Mouse (Mus musculus) heart, postnatal 4 days (tissue): Measurements from ENCODE around the gene Hsd17b3. TPM values are rescaled to one million over a fixed set of nuclear protein-coding genes. Genes with fewer than 3 reads are reported as not detected.
"Not testable (repeated sequence)": the region's sequence is repeated elsewhere in the genome, so short reads cannot be mapped to it uniquely, and the experiment has no call there.

Experiments used
- DNase-seq: peaks from one replicate; pipeline ENCODE4 v3.0.0; 2021
- total RNA-seq, 2 experiments: library from RNA; stranded (reverse); gene quantifications; 2 replicates each; pipeline ENCODE4 v1.2.3; 2021

The Hsd17b3 gene
- total RNA-seq, 2 experiments from 2014 or later: not detected

DNA sequence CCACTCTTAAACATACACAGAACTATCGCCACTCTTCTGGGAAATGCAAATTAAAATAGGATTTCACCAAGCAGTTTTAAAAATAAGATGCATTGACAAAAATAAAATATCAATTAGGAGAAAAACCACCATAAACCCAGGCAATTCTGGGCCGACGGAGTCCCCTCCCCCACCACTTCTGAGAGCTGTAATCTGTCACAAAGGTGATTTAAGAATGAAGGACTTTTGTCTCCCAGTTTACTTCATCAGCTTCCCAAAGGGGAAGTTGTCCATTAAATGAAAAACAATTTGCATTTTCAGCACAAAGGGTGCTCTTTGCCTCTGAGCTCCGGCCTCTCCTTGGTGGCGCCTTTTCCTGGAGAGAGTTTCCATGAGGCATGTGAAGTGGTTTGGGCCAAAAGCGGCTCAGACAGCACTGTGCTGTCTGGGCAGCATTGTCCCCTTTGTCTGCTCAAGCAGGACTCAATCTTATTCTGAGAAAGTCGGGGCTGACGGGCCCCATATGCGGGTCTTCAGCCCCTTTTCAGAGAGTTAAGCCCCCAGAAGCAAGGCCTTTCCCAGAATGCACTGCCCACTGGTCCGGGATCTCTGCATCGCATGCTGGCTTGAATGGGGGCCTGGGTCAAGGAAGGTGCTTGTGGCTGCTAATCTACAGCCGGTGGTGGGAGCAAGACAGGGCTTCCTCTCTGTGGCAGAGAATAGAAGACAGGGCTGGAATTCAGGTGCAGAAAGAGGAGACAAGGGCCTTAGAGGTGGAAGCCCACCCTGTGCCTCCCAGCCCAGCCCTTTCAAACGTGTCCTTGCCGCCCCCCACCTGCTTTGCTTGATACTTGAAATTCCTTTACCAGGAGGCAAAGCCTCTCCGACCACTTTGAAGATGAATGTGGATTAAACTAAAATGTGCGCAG is 7.8 kb downstream of the Hsd17b3 start:
- no peak for DNase-seq

DNA sequence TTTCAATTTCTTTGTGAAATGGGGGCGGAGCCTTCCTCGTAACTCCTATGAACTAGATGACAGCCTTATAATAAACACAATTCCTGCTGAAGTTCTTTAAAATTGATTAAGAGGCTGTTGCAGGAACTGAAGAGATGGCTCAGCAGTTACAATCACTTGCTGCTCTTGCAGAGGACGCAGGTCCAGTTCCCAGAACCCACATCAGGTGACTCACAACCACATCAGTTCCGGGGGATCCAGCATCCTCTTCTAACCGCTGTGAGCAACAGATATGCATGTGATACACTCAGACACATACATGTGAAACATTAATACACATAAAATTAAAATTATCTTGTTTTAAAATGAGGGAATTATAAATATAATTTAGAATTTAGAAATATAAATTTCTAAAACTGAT is 11.4 kb downstream of the Hsd17b3 start:
- DNase-seq: no peak

GRCm38 (mm10) chr13:64076074-64076473 is 13.0 kb downstream of the Hsd17b3 start:
- no peak for DNase-seq

GRCm38 (mm10) chr13:64066653-64067052 is 22.4 kb downstream of the Hsd17b3 start:
- DNase-seq: no peak

GRCm38 (mm10) chr13:64064276-64064675 is 24.8 kb downstream of the Hsd17b3 start:
- no peak for DNase-seq

DNA sequence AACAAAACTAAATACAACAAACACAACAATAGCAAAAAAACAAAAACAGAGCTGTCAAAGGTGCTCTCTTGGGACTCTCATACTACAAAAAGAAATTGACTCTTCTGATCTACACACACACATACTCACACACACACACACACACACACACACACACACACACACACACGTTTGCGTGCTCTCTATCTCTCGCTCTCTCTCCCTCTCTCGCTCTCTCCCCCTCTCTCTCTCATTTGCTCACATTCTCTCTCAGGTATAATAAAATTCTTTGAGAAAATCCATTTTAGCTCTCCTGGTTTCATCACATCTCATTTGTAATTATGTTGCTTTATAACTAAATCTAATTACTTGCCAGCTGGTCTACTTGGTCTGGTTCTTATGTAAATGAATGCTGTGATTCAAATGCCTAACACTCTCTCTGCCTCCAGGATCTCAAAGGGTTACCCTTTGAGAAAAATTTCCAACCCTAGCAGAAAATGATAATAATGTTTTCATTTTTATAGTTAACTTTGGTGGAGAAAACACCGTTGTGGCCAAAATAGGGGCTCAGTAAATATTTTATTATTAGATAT is 28.0 kb downstream of the Hsd17b3 start:
- no peak for DNase-seq

- DNase-seq: no peak
Observed at GRCm38 (mm10) chr13:64053959-64054358, 35.1 kb downstream of the Hsd17b3 start.

DNA sequence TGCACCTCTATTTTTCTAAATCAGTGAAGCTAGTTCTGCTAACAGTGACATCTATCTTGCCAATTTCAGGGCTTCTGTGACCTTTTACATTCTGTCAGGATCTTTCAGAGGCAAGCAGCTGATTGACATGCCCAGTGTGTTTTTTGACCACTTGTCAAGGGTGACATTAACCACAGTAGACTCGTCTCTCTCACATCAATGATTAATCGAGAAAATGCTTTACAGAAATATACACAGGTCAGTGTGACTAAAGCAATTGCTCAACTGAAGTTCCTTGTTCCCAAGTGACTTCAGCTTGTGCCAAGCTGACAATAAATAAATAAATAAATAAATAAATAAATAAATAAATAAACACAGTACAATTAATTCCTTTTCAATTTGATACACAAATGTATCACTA is 36.7 kb downstream of the Hsd17b3 start:
- DNase-seq: not testable (repeated sequence)

GRCm38 (mm10) chr13:64050895-64051294 is 38.1 kb downstream of the Hsd17b3 start:
- peak; percentile 31 for DNase-seq

GRCm38 (mm10) chr13:64049535-64049934 is 39.5 kb downstream of the Hsd17b3 start:
- no peak for DNase-seq

GRCm38 (mm10) chr13:64048467-64048866 is 40.6 kb downstream of the Hsd17b3 start:
- DNase-seq: no peak

GRCm38 (mm10) chr13:64039976-64040375 is 49.1 kb downstream of the Hsd17b3 start:
- DNase-seq: no peak

DNA sequence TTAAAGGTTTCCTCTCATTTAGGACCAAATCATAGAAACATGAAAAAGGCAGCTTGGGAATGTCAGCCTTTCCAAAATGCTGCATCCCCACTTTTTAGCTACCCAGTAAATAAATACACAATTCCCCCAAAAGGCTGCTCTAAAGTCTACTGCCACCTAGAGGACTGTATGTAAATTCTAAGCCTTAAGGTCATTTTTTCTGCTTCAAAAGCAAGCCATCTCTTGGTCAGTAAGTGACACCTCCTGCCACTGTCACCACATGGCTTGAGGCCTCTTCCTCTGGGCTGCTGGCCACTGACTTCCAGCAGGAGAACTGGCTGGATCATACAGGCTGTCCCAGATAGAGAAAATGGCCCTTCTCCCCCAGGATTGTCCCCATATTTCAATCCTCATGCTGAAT is 50.9 kb downstream of the Hsd17b3 start:
- no peak for DNase-seq

DNA sequence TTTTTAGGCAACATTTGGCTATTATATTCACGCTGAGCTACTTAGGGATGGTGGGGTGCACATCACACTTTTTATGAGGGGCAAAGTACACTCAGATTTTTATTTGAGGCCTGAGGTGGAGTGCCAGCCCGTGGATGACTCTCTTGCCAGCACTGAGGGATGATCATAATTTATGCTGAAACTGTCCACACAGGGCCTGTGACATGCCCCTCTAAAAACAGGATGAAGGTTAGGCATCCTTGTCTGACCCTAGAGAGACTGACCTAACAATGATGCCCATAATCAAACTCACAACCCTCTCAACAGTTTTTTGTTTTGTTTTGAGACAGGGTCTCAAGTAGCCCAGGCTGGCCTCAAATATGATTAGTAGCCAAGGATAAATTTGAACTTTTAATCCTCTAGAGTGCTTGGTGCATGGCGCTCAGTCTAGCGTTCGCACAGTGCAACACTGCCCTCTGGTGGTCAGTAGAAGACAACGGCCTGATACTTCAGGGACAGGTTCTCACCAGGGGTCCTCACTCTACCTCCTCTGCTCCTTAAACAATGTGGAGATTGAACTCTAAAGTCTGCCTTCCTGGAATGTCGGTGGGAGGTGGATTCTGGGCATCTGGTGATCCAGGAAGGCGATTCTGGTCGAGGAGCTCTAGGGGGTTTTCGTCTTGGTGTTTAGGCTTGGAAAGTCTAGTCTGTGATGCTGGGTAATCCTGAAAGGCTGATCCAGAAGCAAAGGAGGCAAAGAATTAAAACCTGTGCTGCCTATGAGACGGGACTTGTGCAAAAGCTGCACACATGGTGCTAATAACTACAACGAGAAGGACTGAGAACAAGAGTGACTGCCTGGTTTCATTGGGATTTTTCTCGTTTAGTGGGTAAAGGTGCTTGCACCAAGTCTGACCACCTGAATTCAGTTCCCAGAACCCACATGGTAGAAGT is 52.7 kb downstream of the Hsd17b3 start:
- peak; percentile 78 for DNase-seq

DNA sequence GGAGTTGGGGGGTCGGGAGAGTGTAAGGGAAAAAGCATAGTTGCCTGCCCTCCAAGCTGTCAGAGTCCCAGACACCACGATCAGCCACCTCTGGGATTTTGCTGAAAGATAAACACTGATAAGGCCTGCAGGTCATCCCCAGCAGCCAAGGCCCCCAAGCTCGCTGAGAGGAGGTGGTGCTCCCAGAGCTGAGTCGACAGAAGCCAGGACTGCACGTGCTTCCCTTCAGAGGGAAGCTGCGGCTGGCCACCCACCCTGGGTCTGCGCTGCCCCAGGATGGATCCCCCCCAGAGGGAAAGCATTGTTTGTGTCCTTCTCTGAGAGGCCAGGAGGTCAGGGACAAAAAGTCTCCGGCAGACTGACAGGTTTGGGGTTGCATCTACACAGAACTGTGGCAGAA is 54.0 kb downstream of the Hsd17b3 start:
- no peak for DNase-seq

GRCm38 (mm10) chr13:64033921-64034320 is 55.1 kb downstream of the Hsd17b3 start:
- no peak for DNase-seq

- DNase-seq: no peak
Observed at GRCm38 (mm10) chr13:64033181-64033580, 55.8 kb downstream of the Hsd17b3 start.

DNA sequence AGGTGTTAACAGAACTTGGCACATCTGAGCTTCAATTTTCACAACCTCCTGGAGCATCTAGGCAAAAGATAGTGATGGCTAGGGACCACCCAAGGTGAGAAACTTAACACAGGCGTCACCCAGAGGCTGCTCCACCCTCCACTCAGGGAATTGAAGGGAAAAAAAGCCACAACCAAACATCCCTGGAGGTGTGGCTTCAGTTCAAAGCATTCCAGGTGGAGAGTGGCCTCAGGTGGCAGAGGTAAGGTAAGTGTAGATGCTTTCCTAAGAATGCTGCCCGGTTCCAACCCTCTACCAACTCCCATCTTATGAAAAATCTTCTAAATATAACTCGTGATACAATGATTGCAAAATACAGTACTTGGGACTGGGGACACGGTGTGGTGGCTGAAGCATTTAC is 57.8 kb downstream of the Hsd17b3 start:
- DNase-seq: no peak

DNA sequence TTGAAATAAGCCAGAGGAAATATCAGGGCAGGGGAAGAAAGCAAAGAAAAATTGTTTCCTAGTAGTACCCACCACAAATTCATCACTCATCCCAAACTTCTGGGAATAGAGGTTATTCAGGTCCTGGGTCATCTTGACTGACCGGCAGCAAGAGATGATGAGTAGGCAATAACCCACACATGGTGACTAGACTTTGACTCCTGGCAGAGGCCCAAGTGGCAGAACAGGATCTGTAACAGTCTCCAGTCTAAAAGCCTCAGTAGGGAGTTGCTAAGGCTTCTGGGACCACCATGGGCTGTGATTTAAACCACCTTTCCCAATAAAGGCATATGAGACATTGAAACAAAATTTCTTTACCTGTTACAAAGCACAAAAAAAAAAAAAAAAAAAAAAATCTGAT is 58.2 kb downstream of the Hsd17b3 start:
- DNase-seq: no peak

DNA sequence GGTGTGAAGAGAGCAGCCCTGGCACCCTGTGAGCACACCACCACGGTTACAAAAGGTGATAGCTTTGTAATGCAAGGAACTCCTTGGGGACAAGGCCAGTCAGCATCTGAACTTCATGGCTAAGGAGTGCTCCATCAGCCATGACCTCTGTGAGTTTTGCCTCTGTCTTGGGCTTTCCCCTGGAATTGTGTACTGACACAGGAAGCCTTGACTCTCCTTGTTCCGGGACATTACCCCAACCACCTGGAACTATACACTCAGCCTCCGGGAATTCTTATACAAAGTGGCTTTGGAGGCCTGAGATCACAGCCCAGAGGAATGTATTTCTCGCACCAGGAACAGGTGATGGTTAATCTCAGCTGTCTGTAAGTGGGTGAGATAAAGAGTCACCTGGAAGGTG is 64.2 kb downstream of the Hsd17b3 start:
- no peak for DNase-seq

- no peak for DNase-seq
Observed at GRCm38 (mm10) chr13:64022786-64023468, 66.1 kb downstream of the Hsd17b3 start.

- peak; percentile 65 for DNase-seq
Observed at GRCm38 (mm10) chr13:64020902-64021311, 68.1 kb downstream of the Hsd17b3 start.
